Mouse (Mus musculus) CD4-positive, CD25-positive, alpha-beta regulatory T cell, adult 2 months (primary cell): ENCODE data around the gene Mmp20.

Experiments used
- DNase-seq: peaks from one replicate; pipeline ENCODE4 v3.0.0-alpha.2; 2012; ENCODE audit warnings: low read depth, low spot score

Mmp20 gene

GRCm38 (mm10) chr9:7627931-7628330 lies at the start of gene Mmp20:
TSS of gene Mmp20 (plus strand) at chr9:7628231.
- DNase-seq = no peak

GRCm38 (mm10) chr9:7590063-7590462 lies 38.0 kb upstream of the Mmp20 start:
- DNase-seq = no peak

DNA sequence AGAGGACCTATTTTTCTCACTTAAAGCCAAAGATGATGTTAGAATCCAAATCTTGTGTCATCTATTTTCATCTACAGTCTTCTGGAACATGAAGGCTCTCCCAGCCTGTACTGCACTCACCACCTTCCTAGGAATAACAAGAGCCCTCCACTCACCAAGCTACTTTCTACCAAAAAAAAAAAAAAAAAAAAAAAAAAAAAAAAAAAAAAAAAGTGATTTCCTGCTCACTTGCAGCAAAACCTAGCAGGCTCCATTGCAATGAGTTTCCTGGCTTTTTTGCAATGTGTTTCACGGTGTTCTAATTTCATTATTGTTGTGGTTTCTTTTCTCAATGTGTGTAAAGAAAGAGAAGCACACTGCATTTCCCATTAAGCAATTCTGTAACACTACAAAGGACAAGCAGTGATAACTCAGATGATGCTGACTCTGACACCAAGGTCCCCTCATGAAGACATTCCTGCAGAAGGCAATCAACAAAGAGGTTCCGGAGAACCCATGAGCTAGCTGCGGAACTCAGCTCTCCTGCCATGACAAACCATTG lies 34.7 kb upstream of the Mmp20 start:
- no peak for DNase-seq

- DNase-seq = peak; percentile 82
These were observed 33.1 kb upstream of the Mmp20 start for GRCm38 (mm10) chr9:7594816-7595540.

DNA sequence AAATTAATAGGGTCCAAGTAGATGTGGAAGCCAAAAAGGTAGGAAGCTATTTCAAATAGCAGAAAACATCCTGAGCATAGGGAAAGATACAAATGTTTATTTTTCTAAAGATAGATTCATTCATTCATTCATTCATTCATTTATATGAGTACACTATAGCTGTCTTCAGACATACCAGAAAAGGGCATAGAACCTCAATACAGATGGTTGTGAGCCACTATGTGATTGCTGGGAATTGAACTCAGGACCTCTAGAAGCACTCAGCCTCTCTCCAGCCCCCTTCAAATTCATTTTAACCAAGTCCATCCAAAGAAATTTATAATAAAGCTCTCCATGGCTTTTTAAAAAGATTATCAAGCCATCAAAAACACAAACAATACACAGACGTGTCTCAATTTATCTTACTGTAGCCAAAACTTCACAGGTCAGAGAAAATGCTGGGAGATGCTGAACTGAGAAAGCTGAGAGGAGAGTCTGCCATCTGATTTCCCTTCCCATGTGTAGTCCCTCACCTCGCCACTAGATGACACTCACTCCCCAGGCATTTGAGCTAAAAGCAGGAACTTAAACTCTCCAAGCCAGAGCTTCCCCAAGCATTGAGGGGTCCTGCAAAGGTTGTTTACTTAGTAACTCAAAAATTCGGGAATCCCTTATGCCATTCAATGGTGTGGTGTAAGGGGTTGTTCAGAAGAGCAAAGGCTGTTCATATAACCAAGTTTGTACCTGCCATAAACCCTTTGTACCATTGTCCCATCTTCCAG lies 24.9 kb upstream of the Mmp20 start:
- DNase-seq = peak; percentile 70

DNA sequence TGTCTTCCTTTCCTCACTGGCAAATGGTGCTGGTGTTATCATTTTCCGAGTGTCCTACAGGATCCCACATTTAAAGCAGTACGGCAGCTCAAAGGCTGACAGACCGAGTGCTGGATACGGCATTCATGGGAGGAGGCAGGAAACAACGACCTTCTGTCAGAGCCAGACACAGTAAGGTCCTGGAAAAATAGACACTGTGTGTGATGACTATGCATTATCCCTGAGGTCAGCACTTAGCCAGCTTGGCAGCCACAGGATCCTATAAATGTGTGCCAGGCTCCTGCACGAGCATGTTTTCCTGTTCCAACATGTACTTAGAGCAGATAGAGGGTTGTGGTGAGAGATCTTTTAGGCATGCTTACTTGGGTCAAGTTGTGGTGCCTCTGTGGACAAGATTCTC lies 24.0 kb upstream of the Mmp20 start:
- no peak for DNase-seq

- DNase-seq = no peak
These were observed 22.4 kb upstream of the Mmp20 start for GRCm38 (mm10) chr9:7605638-7606037.

GRCm38 (mm10) chr9:7622582-7622981 lies 5.4 kb upstream of the Mmp20 start:
- no peak for DNase-seq

DNA sequence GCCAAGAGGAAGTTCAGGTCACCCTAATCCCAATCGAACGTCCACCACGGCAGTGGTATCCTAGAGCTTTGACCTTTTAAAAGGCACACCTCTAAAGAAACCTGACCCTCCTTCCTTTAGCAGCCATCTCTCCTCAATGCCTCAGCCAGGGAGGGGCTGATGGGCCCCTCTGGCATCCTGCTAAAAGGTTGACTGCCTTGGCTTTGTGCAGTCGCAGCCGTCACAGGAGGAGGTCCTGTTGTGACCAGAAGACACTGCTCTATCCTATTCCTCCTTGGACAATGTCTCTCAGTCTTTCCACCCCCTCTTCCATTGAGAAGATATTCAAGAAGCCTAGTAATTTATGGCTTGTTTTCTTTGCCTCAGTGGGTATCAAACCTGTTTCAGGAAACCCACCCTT lies 5.9 kb downstream of the Mmp20 start:
- no peak for DNase-seq

DNA sequence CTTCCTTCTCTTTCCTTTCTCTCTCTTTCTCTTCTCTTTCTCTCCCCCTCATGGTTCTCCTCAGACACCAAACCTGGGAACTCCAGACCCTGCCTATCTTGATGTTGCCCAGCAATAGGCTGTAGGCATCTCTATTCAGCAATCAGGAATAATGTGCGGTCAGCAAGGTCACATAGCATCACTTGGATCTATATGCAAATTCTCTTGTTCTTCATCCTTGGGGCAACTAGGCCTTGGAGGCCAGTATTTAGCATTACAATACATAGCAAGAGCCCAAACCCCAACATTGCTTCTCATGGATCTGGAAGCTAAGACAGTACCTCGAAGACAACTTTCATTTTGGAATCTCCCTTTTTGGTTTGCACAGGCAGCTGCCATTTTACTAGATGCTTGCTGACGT lies 19.9 kb downstream of the Mmp20 start:
- DNase-seq = no peak

DNA sequence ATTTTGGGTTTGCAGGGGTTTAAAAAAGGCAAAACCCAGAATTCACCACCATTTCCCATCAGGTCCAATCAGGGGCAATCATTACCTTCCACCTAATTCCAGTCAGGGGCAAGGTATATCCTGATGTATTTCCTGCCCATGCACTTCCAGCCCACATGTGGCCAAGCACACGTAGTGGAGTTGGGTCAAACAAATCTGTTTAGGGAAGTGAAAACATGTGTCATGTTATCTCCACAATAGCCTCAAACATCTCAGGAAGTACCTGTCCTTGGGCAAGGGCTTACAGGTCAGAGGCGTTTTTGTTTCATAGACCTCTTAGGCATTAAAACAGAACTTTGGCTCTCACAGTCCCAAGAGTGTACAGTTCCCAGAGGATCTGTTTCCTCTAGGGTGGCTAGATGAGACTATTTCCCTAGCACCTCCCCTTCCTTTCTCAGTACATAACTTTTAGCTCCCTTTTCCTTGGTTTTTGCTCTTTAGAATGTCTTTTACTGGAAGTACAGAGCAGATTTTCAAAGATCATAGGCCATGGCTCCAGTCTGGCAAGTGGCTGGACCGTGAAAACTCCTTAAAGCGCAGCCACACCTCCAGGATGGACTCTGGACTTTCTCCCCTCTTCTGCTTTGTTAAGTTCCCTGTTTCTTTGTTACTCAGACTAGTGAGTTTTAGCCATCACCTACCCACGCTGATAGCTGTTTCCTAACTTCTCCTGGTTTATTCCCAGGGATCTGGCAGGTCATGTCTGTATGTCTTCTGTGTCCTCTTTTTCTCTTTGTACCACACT lies 22.6 kb downstream of the Mmp20 start:
- no peak for DNase-seq

DNA sequence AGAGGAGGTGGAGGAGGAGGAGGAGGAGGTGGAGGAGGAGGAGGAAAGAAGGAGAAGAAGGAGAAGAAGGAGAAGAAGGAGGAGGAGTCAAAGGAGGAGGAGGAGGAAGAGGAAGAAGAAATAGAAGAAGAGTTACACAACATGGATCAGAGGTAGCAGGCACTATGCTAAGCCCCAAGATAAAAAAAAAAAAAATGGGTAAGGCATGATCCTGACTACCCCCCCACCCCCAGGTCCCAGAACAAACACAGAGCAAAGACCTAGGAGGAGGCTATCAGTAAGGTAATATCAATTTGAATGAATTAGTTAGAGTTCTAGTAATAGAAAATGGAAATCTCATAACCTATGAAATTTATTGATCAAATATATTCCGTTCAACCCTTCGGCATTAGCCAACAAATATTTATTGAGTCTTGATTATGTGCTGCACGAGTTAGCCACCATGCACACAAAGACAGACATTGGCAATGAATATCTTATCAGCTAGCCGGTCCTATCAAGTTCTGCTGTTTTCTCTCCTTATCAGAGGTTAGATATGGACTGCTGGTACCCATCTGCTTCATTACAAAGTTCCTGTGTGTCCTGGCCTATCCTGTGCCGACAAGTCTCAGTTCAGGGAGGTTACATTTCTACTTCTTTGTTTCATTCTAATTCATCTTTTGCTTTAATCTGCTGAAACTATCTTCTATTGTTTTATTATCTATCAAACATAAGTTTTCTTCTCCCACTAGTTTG lies 24.5 kb downstream of the Mmp20 start:
- no peak for DNase-seq

- DNase-seq = no peak
These were observed 29.9 kb downstream of the Mmp20 start for GRCm38 (mm10) chr9:7657946-7658345.

- no peak for DNase-seq
These were observed 31.5 kb downstream of the Mmp20 start for GRCm38 (mm10) chr9:7659469-7660020.

GRCm38 (mm10) chr9:7661371-7661770 lies 33.3 kb downstream of the Mmp20 start:
- no peak for DNase-seq

GRCm38 (mm10) chr9:7669674-7670073 lies 41.6 kb downstream of the Mmp20 start:
- no peak for DNase-seq

DNA sequence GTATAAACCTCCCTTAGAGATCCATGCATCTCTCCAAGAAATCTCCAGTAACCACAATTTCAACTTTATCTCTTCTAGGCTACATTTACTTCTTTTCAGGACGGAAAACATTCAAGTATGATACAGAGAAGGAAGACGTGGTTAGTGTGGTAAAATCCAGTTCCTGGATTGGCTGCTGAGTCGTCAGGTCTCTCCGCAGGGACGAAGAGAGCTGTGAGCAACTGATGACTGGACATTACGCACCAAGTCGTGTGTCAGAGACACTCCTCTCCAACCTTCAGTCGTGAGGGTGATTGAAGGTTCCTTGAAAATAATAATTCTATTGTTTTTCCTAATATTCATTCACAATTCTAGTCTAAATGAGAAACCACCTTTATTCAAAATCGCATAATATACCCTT lies 45.0 kb downstream of the Mmp20 start:
- no peak for DNase-seq

DNA sequence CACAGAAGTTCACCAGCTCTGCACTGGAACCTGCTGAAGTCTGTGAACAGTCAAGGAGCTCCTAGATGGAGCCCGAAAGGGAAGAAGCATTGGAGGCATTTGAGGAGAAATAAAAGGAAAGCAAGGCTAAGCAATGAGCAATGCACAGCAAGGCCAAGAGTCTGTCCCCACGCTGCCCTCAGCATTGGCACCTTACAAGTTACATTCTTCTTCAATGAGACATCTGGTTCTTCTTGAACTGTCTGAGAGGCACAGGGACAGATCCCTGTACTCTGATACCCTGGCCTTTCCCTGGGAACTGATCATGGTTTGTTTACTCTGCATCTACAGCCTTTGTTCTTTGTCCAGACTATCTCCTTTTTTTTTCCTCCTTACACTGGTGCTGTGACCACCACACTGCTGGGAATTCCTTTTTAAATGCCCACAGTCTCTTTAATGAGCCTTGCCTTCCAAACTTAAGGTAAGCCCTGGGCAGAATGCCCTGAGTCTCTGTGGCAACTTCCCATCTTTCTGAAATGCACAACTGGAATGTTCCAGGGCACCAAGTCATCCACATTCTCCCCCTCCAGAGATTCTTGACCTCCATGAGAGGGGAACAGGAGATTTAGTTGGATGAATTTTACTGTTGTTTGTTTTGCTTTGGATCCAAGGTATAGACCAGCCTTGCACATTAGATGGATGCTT lies 50.3 kb downstream of the Mmp20 start:
- no peak for DNase-seq

GRCm38 (mm10) chr9:7682081-7682618 lies 54.1 kb downstream of the Mmp20 start:
- DNase-seq = no peak

DNA sequence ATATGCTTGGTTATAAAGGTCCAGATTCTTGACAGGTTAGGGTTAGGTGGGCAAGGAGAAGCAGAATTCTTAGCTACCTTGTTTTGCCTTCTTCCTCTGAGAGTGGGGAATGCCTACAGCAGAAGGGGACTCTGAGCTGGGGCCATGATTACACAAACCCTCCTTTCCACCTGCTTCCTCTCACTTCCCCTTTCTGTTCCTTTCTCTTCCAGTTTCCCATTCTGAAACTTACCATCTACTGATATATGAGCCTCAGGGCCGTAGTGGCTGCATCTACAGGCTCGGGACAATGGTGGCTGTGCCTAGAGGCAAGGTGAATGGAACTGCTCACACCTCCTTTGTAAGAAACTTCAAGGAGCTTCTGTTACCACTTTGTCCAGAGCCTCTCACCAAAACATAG lies 58.0 kb downstream of the Mmp20 start:
- DNase-seq = no peak
